Mouse (Mus musculus) MEL (cell line): ENCODE results near the gene Gcc2. TPM values are rescaled to one million over a fixed set of nuclear protein-coding genes. Genes with fewer than 3 reads are reported as not detected.
A peak's percentile ranks its signal among the peaks of the same experiment; 100 is the strongest.

Experiments
- DNase-seq: peaks from one replicate; pipeline ENCODE4 v3.0.0; 2011; ENCODE audit warnings: low read depth, low spot score
- H3K27ac ChIP-seq: 2 replicates; pipeline ENCODE4 v1.5.1; 2012; ENCODE audit warnings: low read depth, mild to moderate bottlenecking, control low read depth, low read length, moderate library complexity; ENCODE audit not compliant: control insufficient read depth
- H3K27me3 ChIP-seq, 2 experiments: fragments of 150-350 bp in 1 of 2; sonication (generic) in 1 of 2; 2 replicates each; pipeline ENCODE4 v1.6.1; 2012; ENCODE audit warnings: low read length in 2 of 2, mild to moderate bottlenecking in 2 of 2, improper control_type of control experiment in 1 of 2, moderate library complexity in 1 of 2; ENCODE audit not compliant: insufficient read depth in 2 of 2, control insufficient read depth in 1 of 2
- H3K36me3 ChIP-seq, 2 experiments: 2 replicates each; pipeline ENCODE4 v1.6.1; 2012 to 2014; ENCODE audit warnings: low read length in 2 of 2, improper control_type of control experiment in 1 of 2, inconsistent platforms in 1 of 2, mild to moderate bottlenecking in 1 of 2; ENCODE audit not compliant: insufficient read depth in 2 of 2, control insufficient read depth in 1 of 2
- H3K4me1 ChIP-seq, 2 experiments: fragments of 150-350 bp in 1 of 2; sonication (generic) in 1 of 2; 2 replicates each; pipeline ENCODE4 v1.6.1; 2012; ENCODE audit warnings: low read length in 2 of 2, improper control_type of control experiment in 1 of 2, mild to moderate bottlenecking in 1 of 2; ENCODE audit not compliant: insufficient read depth in 2 of 2, control insufficient read depth in 1 of 2
- H3K4me3 ChIP-seq, 2 experiments: fragments of 150-350 bp in 1 of 2; sonication (generic) in 1 of 2; 2 replicates each; pipeline ENCODE4 v1.5.1; 2012; ENCODE audit warnings: low read depth in 2 of 2, low read length in 2 of 2, mild to moderate bottlenecking in 2 of 2, moderate library complexity in 2 of 2, control low read depth in 1 of 2, improper control_type of control experiment in 1 of 2; ENCODE audit not compliant: control insufficient read depth in 1 of 2, insufficient read depth in 1 of 2
- H3K79me2 ChIP-seq: 2 replicates; pipeline ENCODE4 v1.6.1; 2012; ENCODE audit warnings: mild to moderate bottlenecking, low read length, moderate library complexity; ENCODE audit not compliant: control insufficient read depth, poor library complexity, insufficient read depth
- H3K9ac ChIP-seq: 2 replicates; pipeline ENCODE4 v1.6.1; 2012; ENCODE audit warnings: low read depth, mild to moderate bottlenecking, control low read depth, low read length, moderate library complexity; ENCODE audit not compliant: control insufficient read depth, poor library complexity, severe bottlenecking
- H3K9me3 ChIP-seq: fragments of 150-350 bp; sonication (generic); replicated peaks from 2 replicates; pipeline ENCODE4 v1.6.1; 2012; ENCODE audit warnings: mild to moderate bottlenecking, low read length, improper control_type of control experiment, moderate library complexity; ENCODE audit not compliant: insufficient read depth
- CTCF ChIP-seq, 3 experiments: IDR thresholded peaks in 2 of 3; conservative IDR thresholded peaks in 1 of 3; 2 replicates each; pipeline ENCODE4 v1.5.1; 2011 to 2012; ENCODE audit warnings: low read length in 3 of 3, low read depth in 2 of 3, mild to moderate bottlenecking in 2 of 3, improper control_type of control experiment in 1 of 3, inconsistent platforms in 1 of 3, mixed read lengths in 1 of 3, moderate library complexity in 1 of 3; ENCODE audit not compliant: control insufficient read depth in 1 of 3, insufficient read depth in 1 of 3, poor library complexity in 1 of 3, severe bottlenecking in 1 of 3
- ELF1 ChIP-seq: IDR thresholded peaks from 2 replicates; pipeline ENCODE4 v1.6.1; 2014; ENCODE audit warnings: low read depth, mild to moderate bottlenecking, inconsistent platforms, low read length, improper control_type of control experiment, moderate library complexity
- EP300 ChIP-seq, 2 experiments: IDR thresholded peaks; 2 replicates each; pipeline ENCODE4 v1.6.1; 2011; ENCODE audit warnings: improper control_type of control experiment in 2 of 2, low read length in 2 of 2, low read depth in 1 of 2, mild to moderate bottlenecking in 1 of 2
- ETS1 ChIP-seq: IDR thresholded peaks from 2 replicates; pipeline ENCODE4 v1.6.1; 2012; ENCODE audit warnings: low read depth, mild to moderate bottlenecking, inconsistent platforms, low read length, improper control_type of control experiment, moderate library complexity
- GATA1 ChIP-seq: IDR thresholded peaks from 2 replicates; pipeline ENCODE4 v1.6.1; 2011; ENCODE audit warnings: low read depth, low read length, improper control_type of control experiment
- HCFC1 ChIP-seq: IDR thresholded peaks from 2 replicates; pipeline ENCODE4 v1.6.1; 2012; ENCODE audit warnings: low read depth, mild to moderate bottlenecking, inconsistent platforms, low read length, improper control_type of control experiment, moderate library complexity
- JUND ChIP-seq: IDR thresholded peaks from 2 replicates; pipeline ENCODE4 v1.6.1; 2011; ENCODE audit warnings: low read depth, mild to moderate bottlenecking, improper control_type of control experiment, low read length
- MAX ChIP-seq: IDR thresholded peaks from 2 replicates; pipeline ENCODE4 v1.6.1; 2011; ENCODE audit warnings: low read length, improper control_type of control experiment
- MEF2A ChIP-seq: IDR thresholded peaks from 2 replicates; pipeline ENCODE4 v1.6.1; 2014; ENCODE audit warnings: low read depth, mild to moderate bottlenecking, inconsistent platforms, low read length, improper control_type of control experiment; ENCODE audit not compliant: poor library complexity, insufficient replicate concordance, severe bottlenecking; ENCODE audit errors: extremely low read depth
- MXI1 ChIP-seq: IDR thresholded peaks from 2 replicates; pipeline ENCODE4 v1.6.1; 2011; ENCODE audit warnings: mild to moderate bottlenecking, low read depth, low read length, improper control_type of control experiment
- NELFE ChIP-seq: IDR thresholded peaks from 2 replicates; pipeline ENCODE4 v1.6.1; 2011; ENCODE audit warnings: low read depth, low read length, improper control_type of control experiment
- NRF1 ChIP-seq: IDR thresholded peaks from 2 replicates; pipeline ENCODE4 v1.6.1; 2014; ENCODE audit warnings: low read depth, mild to moderate bottlenecking, inconsistent platforms, low read length, improper control_type of control experiment, moderate library complexity; ENCODE audit not compliant: poor library complexity, insufficient read depth, severe bottlenecking
- POLR2A ChIP-seq, 2 experiments: IDR thresholded peaks; 2 replicates each; pipeline ENCODE4 v1.6.1; 2011 to 2012; ENCODE audit warnings: low read length in 2 of 2, mild to moderate bottlenecking in 2 of 2, control low read depth in 1 of 2, improper control_type of control experiment in 1 of 2, low read depth in 1 of 2, moderate library complexity in 1 of 2; ENCODE audit not compliant: control insufficient read depth in 1 of 2, insufficient read depth in 1 of 2, poor library complexity in 1 of 2
- POLR2AphosphoS2 ChIP-seq: IDR thresholded peaks from 2 replicates; pipeline ENCODE4 v1.6.1; 2011; ENCODE audit warnings: low read length, improper control_type of control experiment
- POLR2AphosphoS5 ChIP-seq: IDR thresholded peaks from 2 replicates; pipeline ENCODE4 v1.6.1; 2012; ENCODE audit warnings: low read depth, borderline replicate concordance, mild to moderate bottlenecking, inconsistent platforms, low read length, moderate library complexity, mixed read lengths
- SIN3A ChIP-seq: IDR thresholded peaks from 2 replicates; pipeline ENCODE4 v1.6.1; 2012; ENCODE audit warnings: low read length, improper control_type of control experiment, inconsistent platforms
- SMC3 ChIP-seq: IDR thresholded peaks from 2 replicates; pipeline ENCODE4 v1.6.1; 2011; ENCODE audit warnings: low read depth, low read length, improper control_type of control experiment
- TAL1 ChIP-seq: IDR thresholded peaks from 2 replicates; pipeline ENCODE4 v1.6.1; 2012; ENCODE audit warnings: mild to moderate bottlenecking, inconsistent platforms, low read length, moderate library complexity, mixed read lengths
- TBP ChIP-seq: IDR thresholded peaks from 2 replicates; pipeline ENCODE4 v1.8.0; 2011; ENCODE audit warnings: low read depth, low read length, improper control_type of control experiment
- TCF12 ChIP-seq: IDR thresholded peaks from 2 replicates; pipeline ENCODE4 v1.6.1; 2014; ENCODE audit warnings: low read depth, mild to moderate bottlenecking, inconsistent platforms, low read length, improper control_type of control experiment, moderate library complexity
- polyA plus RNA-seq, 2 experiments: library from polyadenylated mRNA; stranded (reverse) in 1 of 2; unstranded in 1 of 2; fragments of >175 nt in 1 of 2; fragments of >200 nt in 1 of 2; gene quantifications; 2 replicates each; pipeline versions ENCODE4 v1.2.1 to v1.2.4; 2012; ENCODE audit warnings: low replicate concordance in 2 of 2, low read depth in 1 of 2; ENCODE audit not compliant: insufficient read length in 2 of 2, insufficient read depth in 1 of 2, missing spikeins in 1 of 2
- total RNA-seq: library from RNA; depleted of rRNA; stranded (reverse); fragments of 300-350 nt; gene quantifications from 2 replicates; pipeline ENCODE4 v1.2.3, GENCODE M21; 2012

Gcc2 gene
- total and polyA plus RNA-seq, 3 experiments, result 14.4 to 18.0 TPM; not detected in 1

DNA sequence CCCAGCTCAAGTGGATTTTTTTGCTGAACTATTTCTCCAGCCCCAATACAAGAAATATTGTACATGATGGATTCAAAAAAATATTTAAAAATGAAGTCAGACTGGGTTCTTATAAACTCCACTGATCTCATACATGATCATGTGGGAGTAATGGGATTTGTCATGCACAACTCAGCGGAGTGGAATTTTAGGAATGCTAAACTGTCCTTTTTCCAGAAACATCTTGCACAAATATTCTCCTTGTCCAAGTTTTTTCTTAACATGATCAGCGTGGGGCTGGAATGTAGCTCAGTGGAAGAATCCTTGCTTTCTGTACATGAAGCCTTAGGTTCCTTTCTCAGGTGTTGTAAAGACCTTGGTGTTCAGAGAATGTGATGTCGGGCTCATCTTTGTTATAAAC is 65.6 kb downstream of the Gcc2 start:
- Histone ChIP-seq H3K9me3 (no peaks in the 10 kb centered on the region), H3K36me3 (peaks cover 0 to 10% of the 10 kb centered on the region in 2 experiments; a peak in 2 of 4 replicates), H3K27ac (no peak overlapping the region), H3K4me1 (peaks cover 0 to 12% of the 10 kb centered on the region in 2 experiments; a peak in 2 of 4 replicates), H3K9ac (no peak overlapping the region), H3K27me3 (no peaks in the 10 kb centered on the region), H3K4me3 (no peak overlapping the region), H3K79me2 (peaks cover 10% of the 10 kb centered on the region)
- DNase-seq, result no peak
- TF ChIP-seq POLR2AphosphoS2, result no peak
- TF ChIP-seq SMC3, result no peak
- no peak for TF ChIP-seq JUND
- TF ChIP-seq CTCF (IDR thresholded peaks at IDR 0.05 in 2 of 3, conservative IDR thresholded peaks at IDR 0.05 in 1 of 3; ENCODE audit: control insufficient read depth in 1 of 3, insufficient read depth in 1 of 3, low read depth in 2 of 3, low read length in 3 of 3, poor library complexity in 1 of 3, severe bottlenecking in 1 of 3), result no peak
- TF ChIP-seq SIN3A, result no peak
- TF ChIP-seq MEF2A, result no peak
- TF ChIP-seq EP300 (IDR thresholded peaks at IDR 0.05; ENCODE audit: low read depth in 1 of 2, low read length in 2 of 2), result no peak

DNA sequence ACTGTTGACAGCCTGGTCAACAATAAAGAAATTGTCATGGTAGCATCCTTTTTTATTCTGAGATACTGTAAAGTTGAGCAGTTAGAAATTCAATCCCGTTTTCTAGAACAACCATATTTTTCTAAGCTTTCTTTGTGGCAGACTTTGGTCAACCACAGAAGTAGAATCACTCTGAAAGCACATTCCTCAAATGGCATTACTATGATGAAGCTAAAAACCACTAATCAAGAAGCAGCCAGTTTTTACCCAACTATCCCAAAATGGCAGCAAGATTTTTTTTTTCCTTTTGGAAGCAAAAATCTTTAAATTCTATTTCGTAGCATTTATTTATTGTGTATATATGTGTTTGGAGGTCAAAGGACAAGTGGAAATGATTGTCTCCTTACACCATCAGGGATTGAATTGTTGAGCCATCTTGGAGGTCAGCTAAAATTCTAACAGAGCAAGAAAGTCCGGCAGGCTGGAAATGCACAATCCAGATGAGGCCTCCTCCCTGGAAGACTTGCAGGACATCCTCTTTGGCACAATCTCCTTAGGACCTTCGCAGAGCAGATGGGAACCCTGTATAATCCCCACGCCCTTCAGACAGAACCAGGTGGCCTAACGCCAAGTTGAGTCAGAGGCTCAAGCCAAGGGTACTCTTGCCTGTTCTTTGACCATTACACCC is 67.2 kb downstream of the Gcc2 start:
- TF ChIP-seq GATA1 (no peak), EP300 (IDR thresholded peaks at IDR 0.05; ENCODE audit: low read depth in 1 of 2, low read length in 2 of 2) (no peak)
- H3K79me2 ChIP-seq, result peaks cover 19% of the 10 kb centered on the region
- H3K27ac ChIP-seq, result peak overlapping the region; percentile 53
- no peaks in the 10 kb centered on the region for H3K27me3 ChIP-seq
- H3K9ac ChIP-seq, result peak overlapping the region; percentile 81
- peaks cover 0 to 14% of the 10 kb centered on the region in 2 experiments; a peak in 2 of 4 replicates for H3K4me1 ChIP-seq
- H3K4me3 ChIP-seq, result peak overlapping the region; percentile 81 to 94
- H3K9me3 ChIP-seq, result no peaks in the 10 kb centered on the region
- H3K36me3 ChIP-seq, result peaks cover 0 to 10% of the 10 kb centered on the region in 2 experiments; a peak in 2 of 4 replicates
- no peak for DNase-seq

DNA sequence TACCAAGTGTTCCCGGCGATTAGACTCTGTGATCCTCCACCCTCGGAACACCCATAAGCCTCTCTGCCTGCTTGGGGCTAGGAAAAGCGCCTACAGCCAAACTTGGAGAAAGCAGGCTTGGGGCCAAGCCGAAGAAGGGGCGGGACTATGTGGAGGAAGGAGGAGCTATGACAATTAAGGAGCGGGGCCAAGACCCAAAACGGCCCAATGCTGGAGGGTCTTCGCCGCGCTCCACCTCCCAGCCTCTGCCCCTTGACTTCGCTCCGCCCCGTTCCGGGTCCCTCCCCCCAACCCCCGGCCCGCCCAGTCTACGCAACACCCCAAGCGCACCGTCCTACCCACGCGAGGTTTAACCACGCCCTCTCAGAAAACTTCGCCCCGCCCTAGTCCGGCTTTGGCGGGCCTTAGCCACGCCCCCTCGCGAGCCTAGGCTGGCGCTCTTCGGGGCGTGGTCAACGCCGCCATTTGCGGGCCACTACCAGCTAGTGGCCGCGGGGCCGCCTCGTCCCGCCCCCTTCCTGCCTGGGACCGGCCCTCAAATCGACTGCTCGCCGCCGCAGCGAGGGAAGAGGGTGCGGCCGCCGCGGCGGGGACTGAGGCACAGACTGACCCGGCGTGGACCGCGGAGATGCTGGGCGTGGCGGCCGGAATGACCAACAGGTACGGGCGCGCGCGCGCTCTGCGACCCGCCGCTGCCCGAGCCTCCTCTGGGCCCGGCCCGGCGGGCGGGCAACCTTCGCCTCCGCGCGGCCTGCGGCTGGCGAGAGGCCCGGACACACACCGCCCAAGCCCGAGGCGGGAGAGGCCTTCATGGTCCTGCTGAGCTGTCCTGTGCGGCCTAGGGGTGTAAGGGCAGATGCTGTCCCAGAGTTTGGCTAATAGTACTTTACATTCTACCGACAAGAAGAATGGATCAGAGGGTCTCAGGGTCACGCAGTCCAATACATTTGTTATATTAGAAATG is 68.0 kb downstream of the Gcc2 start, which contains the start of gene Lims1:
Lims1 (plus strand) TSS at position 439 of the 964 bp plus-strand sequence.
- TF ChIP-seq TBP (peak; percentile 42; the same call in 1 of the 2 replicates), POLR2AphosphoS2 (no peak), POLR2A (IDR thresholded peaks at IDR 0.05; ENCODE audit: control insufficient read depth in 1 of 2, insufficient read depth in 1 of 2, low read depth in 1 of 2, low read length in 2 of 2, poor library complexity in 1 of 2) (peak; percentile 69 to 71), POLR2AphosphoS5 (no peak), NRF1 (peak; percentile 45; the same call in 1 of the 2 replicates), GATA1 (no peak), ETS1 (no peak), HCFC1 (peak; percentile 11; the same call in 1 of the 2 replicates), MAX (peak; percentile 16; the same call in 1 of the 2 replicates), TCF12 (peak; percentile 22; the same call in 1 of the 2 replicates), MXI1 (peak; percentile 59; the same call in 1 of the 2 replicates), TAL1 (no peak), ELF1 (peak; percentile 14; the same call in 1 of the 2 replicates), NELFE (peak; percentile 56)
- TF ChIP-seq, all 39 proteins: peak for 9
- H3K4me3 ChIP-seq, result peak within 1 kb of the TSS; percentile 94 to 100
- peak within 1 kb of the TSS; percentile 89 for H3K9ac ChIP-seq
- H3K27ac ChIP-seq, result peak within 1 kb of the TSS; percentile 53
- peaks cover 0 to 17% of the 10 kb centered on the region in 2 experiments; a peak in 2 of 4 replicates for H3K4me1 ChIP-seq
- H3K9me3 ChIP-seq, result no peaks in the 10 kb centered on the region
- no peaks in the 10 kb centered on the region for H3K27me3 ChIP-seq
- peaks cover 0 to 10% of the 10 kb centered on the region in 2 experiments; a peak in 2 of 4 replicates for H3K36me3 ChIP-seq
- H3K79me2 ChIP-seq, result peaks cover 22% of the 10 kb centered on the region
- peak; percentile 98 for DNase-seq
